Mouse (Mus musculus) forebrain, postnatal 0 days (tissue): ENCODE measurements around the gene Gpr6. TPM values are rescaled to one million over a fixed set of nuclear protein-coding genes. Genes with fewer than 3 reads are reported as not detected.

ENCODE experiments used
- ATAC-seq: fragments of 200-750 bp; cut with Nextera tagmentation; 2 replicates; pipeline ENCODE4 v1.8.0; 2017; ENCODE audit warnings: mild to moderate bottlenecking, moderate library complexity
- DNase-seq: peaks from one replicate; pipeline ENCODE4 v3.0.0-alpha.2; 2015
- H3K27ac ChIP-seq: fragments of 300-500 bp; sonication (generic); 2 replicates; pipeline ENCODE4 v1.5.1; 2014; ENCODE audit warnings: low read depth, mild to moderate bottlenecking, antibody characterized with exemption, low read length, moderate library complexity, mixed read lengths
- H3K27me3 ChIP-seq: fragments of 300-500 bp; sonication (generic); 2 replicates; pipeline ENCODE4 v1.6.1; 2014; ENCODE audit warnings: mild to moderate bottlenecking, low read length, mixed read lengths; ENCODE audit not compliant: insufficient read depth
- H3K36me3 ChIP-seq: fragments of 300-500 bp; sonication (generic); 2 replicates; pipeline ENCODE4 v1.6.1; 2014; ENCODE audit warnings: mild to moderate bottlenecking, moderate library complexity; ENCODE audit not compliant: insufficient read depth
- H3K4me1 ChIP-seq: fragments of 300-500 bp; sonication (generic); 2 replicates; pipeline ENCODE4 v1.6.1; 2014; ENCODE audit warnings: antibody characterized with exemption; ENCODE audit not compliant: insufficient read depth
- H3K4me2 ChIP-seq: fragments of 300-500 bp; sonication (generic); 2 replicates; pipeline ENCODE4 v1.6.1; 2014; ENCODE audit warnings: low read depth, mild to moderate bottlenecking, moderate library complexity
- H3K4me3 ChIP-seq: fragments of 300-500 bp; sonication (generic); 2 replicates; pipeline ENCODE4 v1.5.1; 2014; ENCODE audit warnings: low read depth, low read length, mixed read lengths
- H3K9ac ChIP-seq: fragments of 300-500 bp; sonication (generic); 2 replicates; pipeline ENCODE4 v1.6.1; 2014; ENCODE audit warnings: mild to moderate bottlenecking
- H3K9me3 ChIP-seq: fragments of 300-500 bp; sonication (generic); 2 replicates; pipeline ENCODE4 v1.6.1; 2016; ENCODE audit warnings: low read length
- CTCF ChIP-seq: sonication (generic); IDR thresholded peaks from 2 replicates; pipeline ENCODE4 v1.5.1; 2016; ENCODE audit warnings: antibody characterized with exemption, control low read depth, low read depth
- whole genome bisulfite sequencing: fragments of 180-500 bp; shearing (Covaris S2); extraction: QIAGEN DNeasy Blood & Tissue Kit; methylation state at CpG from one replicate; pipeline ENCODE4 v1.1.7; 2014; 5-methylcytosine and 5-hydroxymethylcytosine counted together
- polyA plus RNA-seq: library from polyadenylated mRNA; unstranded; fragments of >200 nt; fragmentation: Nextera tagmentation; extraction: Ambion mirVana; gene quantifications from 2 replicates; pipeline ENCODE4 v1.2.1, GENCODE M21; 2015
- total RNA-seq: library from RNA; depleted of rRNA; stranded (reverse); fragments of >200 nt; gene quantifications from 2 replicates; pipeline ENCODE4 v1.2.3, GENCODE M21; 2014

The Gpr6 gene
- total and polyA plus RNA-seq, 2 experiments from 2014 or later, result 2.3 to 4.9 TPM

DNA sequence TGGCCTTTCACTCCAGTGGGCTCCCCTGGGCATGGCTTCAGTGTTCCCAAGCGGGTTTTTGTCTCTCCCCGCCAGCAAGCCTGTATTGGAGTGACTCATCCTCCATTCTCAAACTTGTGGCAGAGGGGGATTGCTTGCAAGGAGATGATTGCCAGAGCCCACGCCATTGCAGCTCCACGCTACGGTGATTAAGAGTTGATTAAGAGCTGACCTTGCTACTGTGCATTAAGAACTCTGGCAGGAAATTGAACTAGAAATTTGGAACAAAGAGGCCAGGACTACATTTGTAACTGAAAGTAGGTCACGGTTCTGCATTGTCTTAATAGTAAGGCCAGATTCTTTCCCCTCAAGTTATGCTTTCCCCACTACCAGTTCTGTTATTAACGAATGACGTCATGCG is 16.5 kb downstream of the Gpr6 start:
- no peak overlapping the region for H3K9ac ChIP-seq
- H3K27ac ChIP-seq, result no peak overlapping the region
- ATAC-seq (no peak), DNase-seq (no peak)
- H3K4me3 ChIP-seq, result no peak overlapping the region
- H3K4me2 ChIP-seq, result no peak overlapping the region
- no peaks in the 10 kb centered on the region for H3K9me3 ChIP-seq
- 61% methylated on average over 9 of the region's 9 CpGs for WGBS
- TF ChIP-seq CTCF, result no peak
- H3K36me3 ChIP-seq, result no peaks in the 10 kb centered on the region
- H3K4me1 ChIP-seq, result no peaks in the 10 kb centered on the region
- H3K27me3 ChIP-seq, result no peaks in the 10 kb centered on the region

DNA sequence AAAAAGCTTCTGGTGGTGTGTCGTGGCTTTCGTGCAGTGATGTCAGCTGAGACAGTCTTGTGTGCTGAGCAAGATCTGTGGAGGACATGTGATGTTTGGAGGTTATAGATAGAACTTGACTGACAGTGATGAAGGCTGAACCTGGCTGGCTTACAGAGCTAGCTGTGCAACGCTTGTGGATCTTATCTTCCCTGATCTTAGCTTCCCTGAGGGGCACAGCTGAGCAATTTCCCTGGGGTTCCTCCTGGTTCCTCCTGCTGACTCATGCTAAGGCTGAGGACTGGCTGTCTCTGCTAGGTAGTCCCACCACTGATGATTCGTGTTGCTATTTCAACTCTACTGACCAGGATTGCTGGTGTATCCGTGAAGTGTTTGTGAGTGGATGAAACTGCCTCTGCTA is 18.1 kb downstream of the Gpr6 start:
- Histone ChIP-seq H3K4me2 (no peak overlapping the region), H3K9ac (no peak overlapping the region), H3K4me1 (no peaks in the 10 kb centered on the region), H3K4me3 (no peak overlapping the region), H3K27ac (no peak overlapping the region), H3K36me3 (no peaks in the 10 kb centered on the region), H3K27me3 (no peaks in the 10 kb centered on the region), H3K9me3 (no peaks in the 10 kb centered on the region)
- ATAC-seq (no peak), DNase-seq (no peak)
- 87% methylated on average over 5 of the region's 5 CpGs for WGBS
- TF ChIP-seq CTCF, result no peak

DNA sequence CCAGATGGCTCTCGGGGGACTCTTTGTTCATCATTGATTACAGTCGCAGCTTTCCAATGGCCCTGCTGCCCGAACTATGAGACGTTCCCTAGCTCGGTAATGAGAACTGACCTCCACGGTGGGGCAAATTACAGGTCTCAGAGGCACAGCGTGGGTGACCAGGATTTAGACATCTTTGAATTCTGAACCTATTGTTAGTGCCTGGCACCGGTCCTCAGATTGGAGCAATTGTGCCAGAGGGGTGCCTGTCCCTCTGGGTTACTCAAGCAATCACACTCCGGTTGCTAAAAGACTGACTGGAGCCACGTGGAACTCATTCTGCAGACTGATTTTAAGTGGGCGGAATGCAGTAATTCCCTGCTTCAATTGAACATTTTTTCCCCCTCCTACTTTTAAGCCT is 29.8 kb downstream of the Gpr6 start:
- no peak for TF ChIP-seq CTCF
- Histone ChIP-seq H3K4me1 (peaks cover 12% of the 10 kb centered on the region; the same call in 1 of the 2 replicates), H3K36me3 (no peaks in the 10 kb centered on the region), H3K9ac (no peak overlapping the region), H3K4me2 (no peak overlapping the region), H3K27me3 (no peaks in the 10 kb centered on the region), H3K4me3 (no peak overlapping the region), H3K9me3 (no peaks in the 10 kb centered on the region), H3K27ac (no peak overlapping the region)
- no peak for DNase-seq
- peak; percentile 25; the same call in 1 of the 2 replicates for ATAC-seq
- WGBS, result 22% methylated on average over 11 of the region's 11 CpGs

DNA sequence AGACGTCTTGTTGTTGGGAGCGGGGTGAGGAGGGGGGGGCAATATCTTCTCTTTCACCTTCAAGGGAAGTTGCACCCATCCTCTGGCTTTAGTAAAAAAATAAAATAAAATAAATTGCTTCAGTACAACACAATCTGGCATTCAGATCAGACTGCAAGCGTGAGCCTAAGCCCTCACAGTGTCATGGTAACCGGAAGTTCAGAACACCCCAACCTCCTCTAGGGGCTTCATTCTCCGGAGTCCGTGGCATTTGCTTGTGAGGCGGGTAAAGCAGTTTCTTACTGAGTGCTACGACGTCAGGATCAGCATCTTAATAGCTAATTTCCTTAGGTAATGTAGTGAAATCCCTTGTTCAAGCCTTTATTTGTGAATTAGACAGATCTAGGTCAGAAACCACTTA is 30.6 kb downstream of the Gpr6 start:
- Histone ChIP-seq H3K4me3 (no peak overlapping the region), H3K9me3 (no peaks in the 10 kb centered on the region), H3K4me2 (no peak overlapping the region), H3K27me3 (no peaks in the 10 kb centered on the region), H3K36me3 (no peaks in the 10 kb centered on the region), H3K9ac (no peak overlapping the region), H3K27ac (no peak overlapping the region), H3K4me1 (peaks cover 12% of the 10 kb centered on the region; the same call in 1 of the 2 replicates)
- ATAC-seq (peak; percentile 65), DNase-seq (peak; percentile 26)
- no peak for TF ChIP-seq CTCF
- WGBS, result 45% methylated on average over 9 of the region's 9 CpGs

DNA sequence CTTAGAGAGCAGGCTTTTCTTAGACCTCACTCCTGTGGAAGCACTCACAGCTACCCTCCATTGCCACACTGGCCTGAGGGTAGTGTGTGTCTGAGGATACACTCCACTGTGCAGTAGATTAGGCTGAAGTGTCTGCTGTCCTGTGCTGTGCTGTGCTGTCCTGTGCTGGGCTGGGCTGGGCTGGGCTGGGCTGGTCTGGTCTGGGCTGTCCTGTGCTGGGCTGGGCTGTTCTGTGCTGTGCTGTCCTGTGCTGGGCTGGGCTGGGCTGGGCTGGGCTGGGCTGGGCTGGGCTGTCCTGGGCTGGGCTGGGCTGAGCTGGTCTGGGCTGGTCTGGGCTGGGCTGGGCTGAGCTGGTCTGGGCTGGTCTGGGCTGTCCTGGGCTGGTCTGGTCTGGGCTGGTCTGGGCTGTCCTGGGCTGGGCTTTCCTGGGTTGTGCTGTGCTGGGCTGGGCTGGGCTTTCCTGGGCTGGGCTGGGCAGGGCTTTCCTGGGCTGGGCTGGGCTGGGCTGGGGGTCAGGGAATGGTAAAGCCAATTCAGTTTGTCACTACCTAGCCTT is 31.5 kb downstream of the Gpr6 start:
- TF ChIP-seq CTCF, result no peak
- ATAC-seq (no peak), DNase-seq (no peak)
- Histone ChIP-seq H3K9me3 (no peaks in the 10 kb centered on the region), H3K9ac (no peak overlapping the region), H3K4me3 (no peak overlapping the region), H3K27me3 (no peaks in the 10 kb centered on the region), H3K4me2 (no peak overlapping the region), H3K27ac (no peak overlapping the region), H3K4me1 (peaks cover 12% of the 10 kb centered on the region; the same call in 1 of the 2 replicates), H3K36me3 (no peaks in the 10 kb centered on the region)

DNA sequence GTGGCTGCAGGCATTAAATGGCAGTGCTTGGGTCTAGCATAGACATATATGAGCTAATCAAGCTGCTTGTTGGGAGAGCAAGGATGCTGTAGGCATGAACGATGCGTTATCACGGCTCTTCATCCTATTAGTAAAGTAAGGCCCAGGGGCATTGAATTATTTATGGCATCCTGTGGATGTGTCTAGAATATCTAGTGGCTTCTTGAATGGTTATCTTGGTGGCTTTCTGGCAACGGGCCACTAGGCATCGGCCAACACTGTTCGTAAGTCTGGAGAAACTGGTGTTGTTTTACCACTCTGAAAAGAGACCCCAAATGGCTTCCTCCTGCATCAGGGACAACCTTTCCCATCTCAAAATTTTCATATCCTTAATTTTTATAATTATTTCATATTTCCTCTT is 33.6 kb downstream of the Gpr6 start:
- Histone ChIP-seq H3K27ac (no peak overlapping the region), H3K9me3 (no peaks in the 10 kb centered on the region), H3K27me3 (no peaks in the 10 kb centered on the region), H3K36me3 (no peaks in the 10 kb centered on the region), H3K4me1 (peaks cover 12% of the 10 kb centered on the region; the same call in 1 of the 2 replicates), H3K9ac (no peak overlapping the region), H3K4me2 (no peak overlapping the region), H3K4me3 (no peak overlapping the region)
- DNase-seq (no peak), ATAC-seq (no peak)
- 39% methylated on average over 6 of the region's 6 CpGs for whole genome bisulfite sequencing
- TF ChIP-seq CTCF, result no peak

DNA sequence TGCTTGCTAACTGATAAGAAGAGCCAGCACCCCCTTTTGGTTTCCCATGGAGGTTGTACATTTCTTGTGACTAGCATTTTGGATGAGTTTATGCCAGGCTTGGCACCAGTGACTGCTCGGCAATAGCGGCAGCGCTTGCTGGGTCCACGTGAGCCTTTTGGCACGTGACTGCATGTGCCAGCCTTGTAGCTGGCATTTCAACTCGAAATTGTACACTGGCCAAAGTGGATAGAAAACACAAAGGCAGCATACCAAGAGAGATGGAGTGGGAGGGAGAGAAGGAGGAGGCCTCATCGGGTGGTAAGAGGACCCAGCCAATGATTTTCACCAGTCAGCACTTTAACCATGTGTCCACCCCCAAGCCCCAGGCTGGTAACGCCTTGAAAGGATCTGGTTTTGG is 34.4 kb downstream of the Gpr6 start:
- H3K27ac ChIP-seq, result no peak overlapping the region; the same call in 1 of the 2 replicates
- H3K4me1 ChIP-seq, result peaks cover 12% of the 10 kb centered on the region; the same call in 1 of the 2 replicates
- H3K4me2 ChIP-seq, result 0 out of 2 replicates have a peak overlapping the region, but pooled peaks have one; percentile 10
- no peaks in the 10 kb centered on the region for H3K36me3 ChIP-seq
- H3K4me3 ChIP-seq, result no peak overlapping the region
- H3K9me3 ChIP-seq, result no peaks in the 10 kb centered on the region
- H3K27me3 ChIP-seq, result no peaks in the 10 kb centered on the region
- peak; percentile 46 for TF ChIP-seq CTCF
- 24% methylated on average over 8 of the region's 8 CpGs for WGBS
- ATAC-seq (peak; percentile 83), DNase-seq (peak; percentile 88)
- no peak overlapping the region for H3K9ac ChIP-seq
